Comparison of ENCODE assay signal across 8 mouse cellular contexts in genomic region chr3:41080724-41081123, GRCm38 (mm10). TPM values are rescaled to one million over a fixed set of nuclear protein-coding genes. Genes with fewer than 3 reads are reported as not detected.
DNase-seq lines count a peak whose midpoint lies in the region; ATAC-seq and TF ChIP-seq lines count a peak whose summit lies in the region.

No protein-coding gene starts in this region.

- no peak overlapping the region; the same call in 1 of the 2 replicates for H3K9ac ChIP-seq in CH12.LX (ENCODE audit: insufficient read depth, low read depth)
- H3K9ac ChIP-seq in forebrain, embryonic 14.5 days (ENCODE audit: low read length), result peak overlapping the region; percentile 84; the same call in 1 of the 2 replicates
- H3K9ac ChIP-seq in liver, embryonic 14.5 days (replicated peaks), result peak overlapping the region; percentile 28; the same call in 1 of the 2 replicates

- TF ChIP-seq POLR2A in CH12.LX (IDR thresholded peaks at IDR 0.05; ENCODE audit: low read depth, low read length), result no peak

- H3K4me1 ChIP-seq in CH12.LX (ENCODE audit: control insufficient read depth in 1 of 2, insufficient read depth in 2 of 2), result peaks cover 0 to 41% of the 10 kb centered on the region in 2 experiments; a peak in 3 of 4 replicates
- peaks cover 11% of the 10 kb centered on the region for H3K4me1 ChIP-seq in forebrain, embryonic 14.5 days (ENCODE audit: control insufficient read depth, insufficient read depth, low read length)
- peaks cover 7 to 19% of the 10 kb centered on the region in 2 experiments for H3K4me1 ChIP-seq in liver, embryonic 14.5 days (replicated peaks; ENCODE audit: control insufficient read depth in 2 of 2, insufficient read depth in 2 of 2, low read length in 1 of 2)

- ATAC-seq in forebrain, embryonic 14.5 days, result no peak
- no peak for ATAC-seq in liver, embryonic 14.5 days (ENCODE audit: insufficient read depth)

- in situ Hi-C loops in CH12.LX (cut with MboI; ENCODE audit: low pct_ligation_motif_present, low pct_unique_long_range_greater_than_20kb, low sequenced_read_pairs), result no loop called here

- H3K4me2 ChIP-seq in CH12.LX (ENCODE audit: insufficient read depth, low read depth, poor library complexity, severe bottlenecking), result peak overlapping the region; percentile 40; the same call in 1 of the 2 replicates
- H3K4me2 ChIP-seq in forebrain, embryonic 14.5 days (ENCODE audit: low read length), result peak overlapping the region; percentile 89
- peak overlapping the region; percentile 84 for H3K4me2 ChIP-seq in liver, embryonic 14.5 days (ENCODE audit: low read depth)

- no peaks in the 10 kb centered on the region for H3K9me3 ChIP-seq in CH12.LX (replicated peaks; ENCODE audit: low read length)
- no peaks in the 10 kb centered on the region for H3K9me3 ChIP-seq in forebrain, embryonic 14.5 days (replicated peaks; ENCODE audit: control insufficient read depth, low read length)
- no peaks in the 10 kb centered on the region for H3K9me3 ChIP-seq in liver, embryonic 14.5 days (ENCODE audit: control insufficient read depth, low read length)

- no peak for TF ChIP-seq CTCF in CH12.LX (conservative IDR thresholded peaks at IDR 0.05 in 1 of 2, IDR thresholded peaks at IDR 0.05 in 1 of 2; ENCODE audit: low read depth in 2 of 2, low read length in 2 of 2)
- no peak for TF ChIP-seq CTCF in liver, embryonic 14.5 days (IDR thresholded peaks at IDR 0.05; ENCODE audit: low read depth)

- dilution Hi-C loops in CH12.LX (cut with MboI; ENCODE audit: extremely low pct_ligation_motif_present, extremely low pct_unique_long_range_greater_than_20kb, low sequenced_read_pairs), result no loop called here

- H3K27ac ChIP-seq in CH12.LX (ENCODE audit: insufficient read depth, low read depth), result no peak overlapping the region
- H3K27ac ChIP-seq in forebrain, embryonic 14.5 days (ENCODE audit: low read depth, low read length), result no peak overlapping the region
- H3K27ac ChIP-seq in liver, embryonic 14.5 days, result no peak overlapping the region

- no peak overlapping the region for H3K4me3 ChIP-seq in CH12.LX (replicated peaks in 1 of 3; ENCODE audit: low read depth in 2 of 3, low read length in 2 of 3, poor library complexity in 1 of 3)
- peak overlapping the region; percentile 88 for H3K4me3 ChIP-seq in forebrain, embryonic 14.5 days (ENCODE audit: low read depth, low read length)
- H3K4me3 ChIP-seq in liver, embryonic 14.5 days (ENCODE audit: insufficient read depth in 1 of 2, low read depth in 2 of 2, low read length in 2 of 2), result peak overlapping the region; percentile 12; a peak in 2 of 4 replicates

- H3K79me2 ChIP-seq in CH12.LX (replicated peaks; ENCODE audit: control insufficient read depth, extremely low read depth, insufficient read depth, poor library complexity, severe bottlenecking), result peaks cover 32% of the 10 kb centered on the region

- no peak for TF ChIP-seq RAD21 in CH12.LX (IDR thresholded peaks at IDR 0.05; ENCODE audit: low read depth, low read length)

- no peak for TF ChIP-seq EP300 in CH12.LX (IDR thresholded peaks at IDR 0.05; ENCODE audit: low read length)
- TF ChIP-seq EP300 in liver, embryonic 14.5 days (IDR thresholded peaks at IDR 0.05; ENCODE audit: low read depth), result no peak

- no peaks in the 10 kb centered on the region for H3K27me3 ChIP-seq in CH12.LX (replicated peaks)
- no peaks in the 10 kb centered on the region for H3K27me3 ChIP-seq in forebrain, embryonic 14.5 days (replicated peaks; ENCODE audit: control insufficient read depth, insufficient read depth, low read length)
- no peaks in the 10 kb centered on the region for H3K27me3 ChIP-seq in liver, embryonic 14.5 days (ENCODE audit: control insufficient read depth, insufficient read depth, low read length)

- H3K36me3 ChIP-seq in CH12.LX (replicated peaks in 1 of 2; ENCODE audit: control insufficient read depth in 1 of 2, insufficient read depth in 1 of 2, low read length in 1 of 2), result peaks cover 0 to 17% of the 10 kb centered on the region in 2 experiments
- no peaks in the 10 kb centered on the region for H3K36me3 ChIP-seq in forebrain, embryonic 14.5 days (ENCODE audit: control insufficient read depth, insufficient read depth, low read length)
- no peaks in the 10 kb centered on the region for H3K36me3 ChIP-seq in liver, embryonic 14.5 days (replicated peaks; ENCODE audit: control insufficient read depth, insufficient read depth, low read depth)

- DNase-seq in heart, adult 11 months, result peak; percentile 75
- DNase-seq in heart, postnatal 14 days, result no peak
- peak; percentile 22 for DNase-seq in CH12.LX (ENCODE audit: extremely low read depth)
- DNase-seq in forebrain, embryonic 14.5 days (ENCODE audit: low spot score), result peak; percentile 17
- peak; percentile 37 to 51 (median 41) for DNase-seq in liver, embryonic 14.5 days (ENCODE audit: low read depth in 3 of 3, low spot score in 3 of 3)
- DNase-seq in natural killer cell, adult 2 months (ENCODE audit: low spot score in 2 of 2), result no peak
- DNase-seq in left cerebral cortex, postnatal 25 days (ENCODE audit: low spot score in 2 of 2), result no peak
- DNase-seq in cerebellum, adult 18-20 months, result no peak

- intact Hi-C loops in heart, postnatal 14 days (cut with DNase I), result loop anchor here (5.0 kb wide), 1 partner anchor 517 kb away; no protein-coding TSS in a partner anchor
- intact Hi-C loops in left cerebral cortex, postnatal 25 days (cut with DNase I), result loop anchor here (5.0 to 10.0 kb wide), 3 partner anchors 128 to 662 kb away; partner anchors contain the start of genes D3Ertd751e, Hspa4l and Sclt1

- WGBS in forebrain, embryonic 14.5 days, result 37% methylated on average over 3 of the region's 3 CpGs
- 22% methylated on average over 3 of the region's 3 CpGs for WGBS in liver, embryonic 14.5 days (ENCODE audit: insufficient replicate concordance)

TF ChIP-seq in CH12.LX, 34 proteins besides CTCF, POLR2A, EP300 and RAD21:
- TF ChIP-seq RCOR1 (conservative IDR thresholded peaks at IDR 0.05; ENCODE audit: low read depth, low read length), result no peak
- TF ChIP-seq MYC (IDR thresholded peaks at IDR 0.05; ENCODE audit: low read depth, low read length), result no peak
- no peak for TF ChIP-seq GABPA (IDR thresholded peaks at IDR 0.05; ENCODE audit: insufficient replicate concordance, low read depth, low read length)

RNA-seq across cellular contexts. Expression of gene Pgrmc2, which starts 2.1 kb away (rescaled TPM):
- 10 to 100 TPM; 28.2 to 31.5 TPM for total RNA-seq in heart, postnatal 14 days (2021)
- total RNA-seq in CH12.LX (2012; rRNA removed) (18.5 and 21.8 TPM in 2 replicates), CH12.LX (2014; rRNA removed) (31.6 and 33.6 TPM in 2 replicates)
- polyA plus RNA-seq in CH12.LX (2012; ENCODE audit: insufficient read length, low read depth), result 50.3 and 50.4 TPM in 2 replicates
- 17.5 and 21.8 TPM in 2 replicates for polyA plus RNA-seq in forebrain, embryonic 14.5 days (2014; fragmentation: Nextera tagmentation; extraction: Ambion mirVana)
- polyA plus RNA-seq in liver, embryonic 14.5 days (2012; rRNA removed), result 7.8 and 12.9 TPM in 2 replicates
- 11.5 and 13.0 TPM in 2 replicates for polyA plus RNA-seq in liver, embryonic 14.5 days (2014; fragmentation: Nextera tagmentation; extraction: Ambion mirVana)
- 10 to 100 TPM; 57.3 to 57.6 TPM for total RNA-seq in left cerebral cortex, postnatal 25 days (2021)

Comparison
In these comparisons a context has a peak if more than half of its experiments do, and no peak if none do; other contexts are left out.
1. DNase-seq: peak in heart, adult 11 months (single experiment), CH12.LX (single experiment), forebrain, embryonic 14.5 days (single experiment) and liver, embryonic 14.5 days (3 of 3); none in heart, postnatal 14 days (0 of 2), natural killer cell, adult 2 months (0 of 2), left cerebral cortex, postnatal 25 days (0 of 2) and cerebellum, adult 18-20 months (0 of 2).
2. H3K4me3 ChIP-seq: peak in forebrain, embryonic 14.5 days (single experiment) and liver, embryonic 14.5 days (2 of 2); none in CH12.LX (0 of 3).
3. Peak in every context shown above with its lines, with median percentiles within 50 percentile points of each other: H3K4me2 ChIP-seq.